Mouse (Mus musculus) macrophage (primary cell): ENCODE measurements around the gene Mmp9. TPM values are rescaled to one million over a fixed set of nuclear protein-coding genes. Genes with fewer than 3 reads are reported as not detected.

Experiments
- H3K27ac ChIP-seq: fragments of 350-480 bp; formaldehyde crosslinking; 2 replicates; pipeline ENCODE4 v1.9.0; 2021
- H3K36me3 ChIP-seq: fragments of 350-480 bp; formaldehyde crosslinking; 2 replicates; pipeline ENCODE4 v1.9.0; 2021; ENCODE audit errors: inconsistent target
- H3K4me3 ChIP-seq: fragments of 350-480 bp; formaldehyde crosslinking; 2 replicates; pipeline ENCODE4 v1.9.0; 2021; ENCODE audit errors: inconsistent target
- H3K79me2 ChIP-seq: fragments of 350-480 bp; formaldehyde crosslinking; 2 replicates; pipeline ENCODE4 v1.9.0; 2021; ENCODE audit errors: inconsistent target
- WGBS: methylation state at CpG from one replicate; pipeline ENCODE4 v1.1.7; 2026; ENCODE audit warnings: inconsistent platforms; ENCODE audit not compliant: missing documents; 5-methylcytosine and 5-hydroxymethylcytosine counted together
- polyA plus RNA-seq: library from polyadenylated mRNA; stranded (reverse); fragments of 250-400 nt; gene quantifications from 3 replicates; pipeline ENCODE4 v1.2.4, GENCODE M21; 2018; ENCODE audit warnings: inconsistent platforms

Mmp9 gene
- polyA plus RNA-seq, 1 experiment from 2014 or later = 2.2 TPM

GRCm38 (mm10) chr2:165003108-165003507, 62.5 kb downstream of the Mmp9 start:
- no peak overlapping the region for H3K4me3 ChIP-seq
- no peaks in the 10 kb centered on the region for H3K79me2 ChIP-seq
- H3K27ac ChIP-seq = no peak overlapping the region
- 93% methylated on average over 3 of the region's 3 CpGs for WGBS
- H3K36me3 ChIP-seq = peaks cover 74% of the 10 kb centered on the region

- H3K27ac ChIP-seq = no peak overlapping the region
- no peak overlapping the region for H3K4me3 ChIP-seq
- no peaks in the 10 kb centered on the region for H3K79me2 ChIP-seq
- peaks cover 85% of the 10 kb centered on the region for H3K36me3 ChIP-seq
- WGBS = 95% methylated on average over 7 of the region's 10 CpGs
These were observed 63.7 kb downstream of the Mmp9 start for GRCm38 (mm10) chr2:165004237-165004636.

Other genes with a start within 250 kb of the Mmp9 start
- not detected in 3 replicates for gene Spint4, start 242.3 kb upstream of the Mmp9 start, polyA plus RNA-seq
- not detected in 3 replicates for gene Spint5, start 225.5 kb upstream of the Mmp9 start, polyA plus RNA-seq
- gene Wfdc3, start 194.8 kb upstream of the Mmp9 start, polyA plus RNA-seq = not detected in 3 replicates
- gene Dnttip1, start 194.8 kb upstream of the Mmp9 start, polyA plus RNA-seq = 20.7 to 27.5 TPM (median 21.6 TPM) in 3 replicates
- 1.7 to 21.7 TPM (median 12.8 TPM) in 3 replicates for gene Ube2c, start 170.9 kb upstream of the Mmp9 start, polyA plus RNA-seq
- not detected in 3 replicates for gene Tnnc2, start 160.8 kb upstream of the Mmp9 start, polyA plus RNA-seq
- gene Snx21, start 155.0 kb upstream of the Mmp9 start, polyA plus RNA-seq = 7.1 to 8.5 TPM (median 7.3 TPM) in 3 replicates
- gene Acot8, start 135.9 kb upstream of the Mmp9 start, polyA plus RNA-seq = 9.7 to 17.7 TPM (median 17.1 TPM) in 3 replicates
- 3.3 to 3.6 TPM (median 3.4 TPM) in 3 replicates for gene Zswim3, start 135.7 kb upstream of the Mmp9 start, polyA plus RNA-seq
- gene Zswim1, start 118.1 kb upstream of the Mmp9 start, polyA plus RNA-seq = 4.8 to 5.4 TPM (median 5.2 TPM) in 3 replicates
- 0.80 TPM in 1 of 3 replicates, not detected in the others for gene Spata25, start 112.2 kb upstream of the Mmp9 start, polyA plus RNA-seq
- gene Ctsa, start 107.9 kb upstream of the Mmp9 start, polyA plus RNA-seq = 1,416 to 1,739 TPM (median 1,652 TPM) in 3 replicates
- 3.9 to 17.8 TPM (median 7.7 TPM) in 3 replicates for gene Neurl2, start 107.3 kb upstream of the Mmp9 start, polyA plus RNA-seq
- 538 to 865 TPM (median 584 TPM) in 3 replicates for gene Pltp, start 83.1 kb upstream of the Mmp9 start, polyA plus RNA-seq
- 14.5 to 26.1 TPM (median 19.1 TPM) in 3 replicates for gene Pcif1, start 61.5 kb upstream of the Mmp9 start, polyA plus RNA-seq
- 6.8 to 9.1 TPM (median 7.0 TPM) in 3 replicates for gene Zfp335, start 29.0 kb upstream of the Mmp9 start, polyA plus RNA-seq
- gene Slc12a5, start 20.0 kb downstream of the Mmp9 start, polyA plus RNA-seq = not detected in 3 replicates
- 20.5 to 27.6 TPM (median 25.1 TPM) in 3 replicates for gene Ncoa5, start 94.1 kb downstream of the Mmp9 start, polyA plus RNA-seq
- gene Cd40, start 114.8 kb downstream of the Mmp9 start, polyA plus RNA-seq = 6.5 to 14.8 TPM (median 7.5 TPM) in 3 replicates
- not detected in 3 replicates for gene 1700025C18Rik, start 150.0 kb downstream of the Mmp9 start, polyA plus RNA-seq